Mouse (Mus musculus): ENCODE measurements around the gene Thbs3. TPM values are rescaled to one million over a fixed set of nuclear protein-coding genes. Genes with fewer than 3 reads are reported as not detected.

Thbs3 gene
- polyA plus RNA-seq, 1 experiment from 2014 or later: 46.2 TPM

DNA sequence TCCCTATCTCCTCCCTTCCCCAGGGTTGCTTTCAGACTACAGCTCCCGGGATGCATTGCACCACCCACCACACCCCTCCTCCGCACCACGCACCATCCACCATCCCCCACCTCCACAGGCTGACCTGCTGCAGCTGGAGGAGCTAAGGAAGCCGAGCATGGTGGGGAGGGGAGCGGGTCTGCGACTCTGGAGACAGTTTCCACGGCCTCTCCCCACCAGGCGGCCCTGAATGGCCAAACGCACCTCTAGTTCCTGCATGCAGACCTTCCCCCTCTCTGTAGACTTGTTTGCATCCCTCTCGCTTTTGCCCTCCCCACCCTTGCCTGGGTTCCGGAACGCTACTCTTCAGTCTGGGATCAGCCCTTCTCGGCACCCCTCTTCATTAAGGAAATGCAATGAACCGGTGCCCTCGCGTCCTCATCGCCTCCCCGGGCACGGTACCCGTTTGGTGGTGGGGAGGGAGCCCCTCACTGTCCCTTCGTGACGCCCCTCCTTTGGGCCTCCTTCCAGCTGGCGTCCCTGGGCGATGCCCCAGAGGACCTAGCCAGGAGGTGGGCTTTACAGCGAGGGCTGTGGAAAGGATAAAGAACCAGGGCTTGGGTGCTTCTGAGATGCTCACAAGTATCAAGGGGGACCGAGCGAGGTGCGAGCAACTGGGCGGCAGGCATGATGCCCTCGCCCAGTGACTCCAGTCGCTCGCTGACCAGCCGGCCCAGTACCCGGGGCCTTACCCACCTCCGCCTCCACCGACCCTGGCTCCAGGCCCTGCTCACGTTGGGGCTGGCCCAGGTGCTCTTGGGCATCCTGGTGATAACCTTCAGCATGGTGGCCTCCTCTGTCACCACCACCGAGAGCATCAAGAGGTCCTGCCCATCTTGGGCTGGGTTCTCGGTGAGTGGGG is 31.7 kb upstream of the Thbs3 start, which contains the start of gene Fam189b:
Gene Fam189b, plus strand, starts transcription at position 86 of the 901 bp plus-strand sequence.
- Histone ChIP-seq H3K27me3 (peaks cover 4% of the 10 kb centered on the region; the same call in 1 of the 2 replicates), H3K36me3 (peaks cover 46% of the 10 kb centered on the region), H3K4me1 (peaks cover 33% of the 10 kb centered on the region), H3K9ac (peak within 1 kb of the TSS; percentile 86), H3K4me3 (peak within 1 kb of the TSS; percentile 63), H3K9me3 (no peaks in the 10 kb centered on the region), H3K27ac (peak within 1 kb of the TSS; percentile 83), H3K4me2 (replicated peaks) (peak within 1 kb of the TSS; percentile 94)
- peak; percentile 87 for ATAC-seq (ENCODE audit: insufficient number of reproducible peaks, insufficient read depth, low FRiP score, low TSS enrichment)
- WGBS: 5% methylated on average over 39 of the region's 39 CpGs

DNA sequence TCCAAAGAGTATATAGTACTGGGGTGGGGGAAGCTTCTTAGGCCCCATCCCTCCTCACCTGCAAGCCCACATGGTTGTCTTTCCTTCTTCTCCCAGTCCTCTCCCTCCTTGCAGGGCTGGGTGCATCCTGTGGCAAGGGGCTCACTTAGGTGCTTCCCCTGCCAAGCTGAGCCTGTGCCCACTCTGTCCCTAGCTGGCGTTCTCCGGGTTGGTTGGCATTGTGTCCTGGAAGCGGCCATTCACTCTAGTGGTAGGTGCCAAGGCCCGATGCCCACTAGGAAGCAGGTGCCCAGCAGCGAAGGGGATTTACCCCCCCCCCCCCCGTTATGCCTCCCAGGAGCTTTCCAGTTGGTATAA is 31.0 kb upstream of the Thbs3 start:
- peaks cover 26% of the 10 kb centered on the region for H3K4me1 ChIP-seq
- no peaks in the 10 kb centered on the region for H3K9me3 ChIP-seq
- no peak for ATAC-seq (ENCODE audit: insufficient number of reproducible peaks, insufficient read depth, low FRiP score, low TSS enrichment)
- peak overlapping the region; percentile 63 for H3K4me3 ChIP-seq
- peak overlapping the region; percentile 94 for H3K4me2 ChIP-seq (replicated peaks)
- peak overlapping the region; percentile 86 for H3K9ac ChIP-seq
- H3K27ac ChIP-seq: peak overlapping the region; percentile 83
- 85% methylated on average over 6 of the region's 6 CpGs for WGBS
- H3K27me3 ChIP-seq: peaks cover 4% of the 10 kb centered on the region; the same call in 1 of the 2 replicates
- peaks cover 52% of the 10 kb centered on the region for H3K36me3 ChIP-seq

DNA sequence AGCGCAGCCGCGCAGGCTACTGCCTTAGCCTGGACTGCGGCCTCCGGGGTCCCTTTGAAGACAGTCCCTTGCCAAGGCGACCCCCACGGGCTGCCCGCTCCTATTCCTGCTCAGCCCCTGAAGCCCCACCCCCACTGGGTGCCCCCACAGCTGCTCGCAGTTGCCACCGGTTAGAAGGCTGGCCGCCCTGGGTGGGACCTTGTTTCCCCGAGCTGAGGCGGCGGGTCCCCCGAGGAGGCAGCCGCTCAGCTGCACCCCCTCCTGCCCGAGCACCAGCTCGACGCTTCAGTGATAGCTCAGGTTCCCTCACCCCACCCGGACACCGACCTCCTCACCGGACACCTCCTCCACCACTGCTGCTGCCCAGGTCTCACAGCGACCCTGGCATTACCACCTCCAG is 27.8 kb upstream of the Thbs3 start:
- WGBS: 35% methylated on average over 23 of the region's 23 CpGs

DNA sequence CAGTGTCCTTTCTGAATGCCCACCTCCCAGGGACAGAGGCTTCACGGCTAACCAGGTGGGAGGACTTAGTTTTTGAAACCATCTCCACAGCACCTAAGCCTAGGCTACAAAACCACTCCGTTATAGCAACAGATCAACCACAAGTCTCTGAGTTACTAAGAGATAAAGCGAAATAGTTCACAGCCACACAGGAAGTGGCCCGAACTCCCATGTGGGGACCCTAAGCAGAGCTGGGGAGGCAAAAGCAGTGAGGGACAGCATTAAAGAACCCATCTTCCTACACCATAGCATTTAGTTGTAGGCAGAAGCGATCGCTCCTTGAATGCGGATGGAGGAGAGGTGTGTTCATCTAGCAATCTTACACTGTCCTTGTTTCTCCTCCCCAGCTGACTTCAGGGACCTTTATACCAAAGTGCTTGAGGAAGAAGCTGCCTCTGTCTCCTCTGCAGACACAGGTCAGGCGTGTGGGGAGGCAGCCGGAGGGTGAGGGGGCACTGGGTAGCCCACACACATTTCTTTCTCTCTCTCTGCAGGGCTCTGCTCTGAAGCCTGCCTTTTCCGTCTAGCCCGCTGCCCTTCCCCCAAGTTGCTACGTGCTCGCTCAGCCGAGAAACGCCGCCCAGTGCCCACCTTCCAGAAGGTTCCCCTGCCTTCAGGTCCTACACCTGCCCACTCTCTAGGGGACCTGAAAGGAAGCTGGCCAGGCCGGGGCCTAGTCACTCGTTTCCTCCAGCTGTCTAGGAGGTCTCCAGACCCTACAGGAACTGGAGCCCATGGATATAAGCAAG is 27.1 kb upstream of the Thbs3 start:
- Histone ChIP-seq H3K4me1 (peaks cover 25% of the 10 kb centered on the region), H3K27me3 (peaks cover 4% of the 10 kb centered on the region; the same call in 1 of the 2 replicates), H3K9ac (no peak overlapping the region), H3K27ac (no peak overlapping the region), H3K36me3 (peaks cover 21% of the 10 kb centered on the region), H3K4me3 (no peak overlapping the region), H3K4me2 (replicated peaks) (no peak overlapping the region), H3K9me3 (no peaks in the 10 kb centered on the region)
- no peak for ATAC-seq (ENCODE audit: insufficient number of reproducible peaks, insufficient read depth, low FRiP score, low TSS enrichment)
- 71% methylated on average over 18 of the region's 18 CpGs for WGBS

More for the DNA sequence above, 27.8 kb upstream of the Thbs3 start:
- H3K4me1 ChIP-seq: peaks cover 25% of the 10 kb centered on the region
- peaks cover 4% of the 10 kb centered on the region; the same call in 1 of the 2 replicates for H3K27me3 ChIP-seq
- H3K36me3 ChIP-seq: peaks cover 22% of the 10 kb centered on the region
- no peak overlapping the region for H3K27ac ChIP-seq
- no peaks in the 10 kb centered on the region for H3K9me3 ChIP-seq
- H3K9ac ChIP-seq: 0 out of 2 replicates have a peak overlapping the region, but pooled peaks have one; percentile 12
- ATAC-seq (ENCODE audit: insufficient number of reproducible peaks, insufficient read depth, low FRiP score, low TSS enrichment): no peak
- no peak overlapping the region for H3K4me2 ChIP-seq (replicated peaks)
- no peak overlapping the region for H3K4me3 ChIP-seq

DNA sequence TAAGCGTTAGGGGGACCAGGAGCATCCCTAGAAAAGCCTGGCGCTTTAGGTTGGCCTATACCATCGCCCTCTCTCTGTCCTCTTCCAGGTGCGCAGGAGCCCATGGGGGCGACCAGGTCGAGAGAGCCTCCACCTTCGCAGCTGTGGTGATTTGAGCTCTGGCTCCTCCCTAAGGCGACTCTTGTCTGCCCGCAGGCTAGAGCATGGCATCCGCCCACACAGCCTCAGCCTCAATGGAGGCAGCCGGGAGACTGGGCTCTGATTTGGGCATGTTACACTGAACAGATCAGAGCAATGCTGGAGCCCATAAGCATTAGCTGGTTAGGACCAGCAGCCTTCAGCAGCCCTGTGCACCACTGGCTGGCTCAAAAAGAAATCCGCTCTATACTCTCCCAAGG is 26.5 kb upstream of the Thbs3 start:
- peaks cover 4% of the 10 kb centered on the region; the same call in 1 of the 2 replicates for H3K27me3 ChIP-seq
- H3K4me2 ChIP-seq (replicated peaks): no peak overlapping the region
- H3K4me1 ChIP-seq: peaks cover 24% of the 10 kb centered on the region
- no peak overlapping the region for H3K4me3 ChIP-seq
- 51% methylated on average over 12 of the region's 12 CpGs for WGBS
- no peak overlapping the region for H3K27ac ChIP-seq
- no peak overlapping the region for H3K9ac ChIP-seq
- no peaks in the 10 kb centered on the region for H3K9me3 ChIP-seq
- peaks cover 21% of the 10 kb centered on the region for H3K36me3 ChIP-seq
- no peak for ATAC-seq (ENCODE audit: insufficient number of reproducible peaks, insufficient read depth, low FRiP score, low TSS enrichment)

DNA sequence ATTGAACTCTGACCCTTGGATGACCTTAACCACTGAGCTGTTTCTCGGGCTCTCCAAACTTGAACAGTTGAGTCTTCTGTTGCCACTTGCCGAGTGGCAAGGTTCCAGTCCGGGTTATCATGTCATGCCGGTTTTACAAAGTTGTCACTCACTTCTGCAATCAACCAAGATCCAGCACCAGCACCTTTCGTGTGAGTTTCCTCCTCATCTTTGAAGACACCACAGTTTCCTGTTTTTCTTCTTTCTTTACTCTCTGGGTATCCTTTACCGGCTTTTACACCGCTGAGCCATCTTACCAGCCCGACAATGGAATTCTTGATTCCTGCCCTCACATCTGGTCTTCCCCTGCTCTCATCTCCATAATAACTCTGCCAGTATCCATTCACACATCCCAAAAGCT is 24.5 kb upstream of the Thbs3 start:
- 83% methylated on average over 8 of the region's 8 CpGs for WGBS

DNA sequence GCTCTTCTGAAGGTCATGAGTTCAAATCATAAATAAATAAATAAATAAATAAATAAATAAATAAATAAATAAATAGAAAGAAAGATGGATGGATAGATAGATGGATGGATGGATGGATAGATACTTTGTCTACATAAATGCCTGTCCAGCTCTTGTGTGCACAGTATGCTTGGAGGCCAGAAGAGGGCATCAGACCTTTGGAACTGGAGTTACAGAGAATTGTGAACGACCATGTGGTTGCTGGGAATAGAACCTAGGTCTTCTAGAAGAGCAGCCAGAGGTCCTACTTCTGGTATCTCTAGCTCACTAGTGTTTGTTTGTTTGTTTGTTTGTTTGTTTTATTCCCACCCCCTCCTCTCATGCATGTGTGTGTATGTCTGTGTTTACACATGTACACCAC is 21.6 kb upstream of the Thbs3 start:
- H3K4me2 ChIP-seq (replicated peaks): no peak overlapping the region
- H3K27me3 ChIP-seq: no peaks in the 10 kb centered on the region
- no peaks in the 10 kb centered on the region for H3K9me3 ChIP-seq
- WGBS: 81% methylated on average over 1 of the region's 1 CpGs
- peaks cover 8% of the 10 kb centered on the region for H3K36me3 ChIP-seq
- H3K9ac ChIP-seq: no peak overlapping the region
- H3K4me1 ChIP-seq: peaks cover 9% of the 10 kb centered on the region
- no peak for ATAC-seq (ENCODE audit: insufficient number of reproducible peaks, insufficient read depth, low FRiP score, low TSS enrichment)
- no peak overlapping the region for H3K27ac ChIP-seq
- no peak overlapping the region for H3K4me3 ChIP-seq

More for the DNA sequence above, 24.5 kb upstream of the Thbs3 start:
- no peaks in the 10 kb centered on the region for H3K9me3 ChIP-seq
- no peak for ATAC-seq (ENCODE audit: insufficient number of reproducible peaks, insufficient read depth, low FRiP score, low TSS enrichment)
- H3K4me1 ChIP-seq: peaks cover 6% of the 10 kb centered on the region
- peaks cover 21% of the 10 kb centered on the region for H3K36me3 ChIP-seq
- H3K4me3 ChIP-seq: no peak overlapping the region
- H3K4me2 ChIP-seq (replicated peaks): no peak overlapping the region
- peaks cover 4% of the 10 kb centered on the region; the same call in 1 of the 2 replicates for H3K27me3 ChIP-seq
- no peak overlapping the region for H3K9ac ChIP-seq
- H3K27ac ChIP-seq: no peak overlapping the region

DNA sequence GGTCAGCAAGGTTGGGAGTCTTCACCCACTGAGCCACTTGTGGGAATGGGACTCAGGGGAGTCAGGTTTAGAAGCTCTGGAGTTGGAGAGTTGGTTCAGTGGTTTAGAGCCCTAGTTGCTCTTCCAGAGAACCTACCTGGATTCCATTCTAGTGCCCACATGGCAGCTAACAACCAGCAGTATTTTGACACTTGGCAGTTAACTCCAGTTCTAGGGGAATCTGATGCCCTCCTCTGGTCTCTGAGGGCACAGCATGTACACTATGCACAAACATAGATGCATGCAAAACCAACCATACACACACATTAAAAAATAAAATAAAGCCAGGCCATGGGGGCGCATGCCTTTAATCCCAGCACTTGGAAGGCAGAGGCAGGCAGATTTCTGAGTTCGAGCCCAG is 21.1 kb upstream of the Thbs3 start:
- Histone ChIP-seq H3K4me1 (peaks cover 9% of the 10 kb centered on the region), H3K9ac (no peak overlapping the region), H3K9me3 (no peaks in the 10 kb centered on the region), H3K27ac (no peak overlapping the region), H3K36me3 (peaks cover 3% of the 10 kb centered on the region; the same call in 1 of the 2 replicates), H3K4me2 (replicated peaks) (no peak overlapping the region), H3K27me3 (no peaks in the 10 kb centered on the region), H3K4me3 (no peak overlapping the region)
- no peak for ATAC-seq (ENCODE audit: insufficient number of reproducible peaks, insufficient read depth, low FRiP score, low TSS enrichment)
- WGBS: 95% methylated on average over 2 of the region's 2 CpGs

DNA sequence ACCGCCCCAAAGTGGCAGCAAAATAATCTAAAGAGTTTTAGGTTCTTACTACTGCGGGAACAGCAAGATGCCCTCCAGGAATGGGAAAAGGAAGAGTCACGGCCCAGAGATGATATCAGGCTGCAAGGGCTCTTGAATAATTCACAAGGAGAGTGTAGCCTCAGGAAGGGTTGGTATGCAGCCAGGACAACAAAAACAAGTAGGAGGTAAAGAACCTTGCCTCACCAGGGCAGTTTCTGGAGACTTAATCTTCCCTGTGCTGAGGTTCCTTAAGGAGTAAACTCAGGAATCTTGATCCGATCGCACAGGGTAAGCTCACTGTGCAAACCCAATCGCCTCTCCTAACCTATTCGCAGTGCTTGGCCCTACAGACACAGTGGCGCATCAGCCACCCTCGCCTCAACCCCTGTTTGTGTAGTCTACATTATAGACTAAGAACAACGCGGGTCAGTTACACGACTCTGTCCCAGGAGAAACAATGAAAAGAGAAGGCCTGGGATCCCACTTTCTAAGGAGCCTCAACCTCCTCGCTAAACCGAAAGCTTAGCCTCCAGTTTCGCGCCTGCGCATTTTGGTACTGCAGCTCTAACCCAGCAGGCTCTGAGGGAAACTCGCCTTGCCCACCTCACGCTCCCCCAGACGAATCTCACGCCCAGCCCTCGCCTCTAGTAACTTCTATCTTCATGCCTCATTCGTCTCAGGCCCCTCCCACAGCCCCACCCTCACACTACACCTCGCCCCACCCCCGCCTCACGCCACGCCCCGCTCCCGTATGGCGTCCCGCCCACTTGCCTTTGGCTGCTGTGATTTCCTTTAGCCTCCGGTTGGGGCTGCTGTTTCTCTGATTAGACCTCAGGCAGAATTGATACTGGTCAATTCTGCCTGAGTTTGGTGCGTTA is 18.8 kb upstream of the Thbs3 start:
- H3K9me3 ChIP-seq: no peaks in the 10 kb centered on the region
- H3K4me1 ChIP-seq: peaks cover 9% of the 10 kb centered on the region
- H3K27me3 ChIP-seq: no peaks in the 10 kb centered on the region
- H3K4me2 ChIP-seq (replicated peaks): peak overlapping the region; percentile 53
- H3K4me3 ChIP-seq: peak overlapping the region; percentile 38
- H3K36me3 ChIP-seq: no peaks in the 10 kb centered on the region
- 6% methylated on average over 33 of the region's 33 CpGs for WGBS
- H3K27ac ChIP-seq: peak overlapping the region; percentile 80
- ATAC-seq (ENCODE audit: insufficient number of reproducible peaks, insufficient read depth, low FRiP score, low TSS enrichment): peak; percentile 93
- peak overlapping the region; percentile 50 for H3K9ac ChIP-seq

DNA sequence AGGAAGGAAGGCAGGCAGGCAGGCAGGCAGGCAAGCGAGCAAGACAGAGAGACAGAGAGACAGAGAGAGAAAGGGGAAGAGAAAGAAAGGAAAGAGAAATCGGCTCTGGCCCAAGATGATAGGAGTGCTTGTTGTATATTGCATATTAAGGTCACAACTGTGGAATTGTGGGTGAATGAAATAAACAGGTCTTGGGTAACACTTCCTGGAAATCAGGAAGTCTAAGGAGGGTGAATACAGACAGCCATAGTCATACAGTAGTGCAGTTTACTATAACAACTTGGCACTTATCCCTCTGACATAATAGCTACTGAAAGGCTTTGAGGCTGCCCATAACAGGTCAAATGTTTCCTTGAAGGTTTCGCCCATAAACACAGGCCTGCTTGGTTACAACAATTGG is 15.1 kb upstream of the Thbs3 start:
- no peak overlapping the region for H3K27ac ChIP-seq
- H3K4me1 ChIP-seq: peaks cover 13% of the 10 kb centered on the region
- H3K36me3 ChIP-seq: 0 out of 2 replicates have a peak, but pooled peaks cover 1% of the 10 kb centered on the region
- no peak overlapping the region for H3K4me2 ChIP-seq (replicated peaks)
- ATAC-seq (ENCODE audit: insufficient number of reproducible peaks, insufficient read depth, low FRiP score, low TSS enrichment): no peak
- H3K9me3 ChIP-seq: no peaks in the 10 kb centered on the region
- no peaks in the 10 kb centered on the region for H3K27me3 ChIP-seq
- whole genome bisulfite sequencing: 74% methylated on average over 3 of the region's 3 CpGs
- no peak overlapping the region for H3K9ac ChIP-seq
- H3K4me3 ChIP-seq: no peak overlapping the region
